In the genomic region with DNA sequence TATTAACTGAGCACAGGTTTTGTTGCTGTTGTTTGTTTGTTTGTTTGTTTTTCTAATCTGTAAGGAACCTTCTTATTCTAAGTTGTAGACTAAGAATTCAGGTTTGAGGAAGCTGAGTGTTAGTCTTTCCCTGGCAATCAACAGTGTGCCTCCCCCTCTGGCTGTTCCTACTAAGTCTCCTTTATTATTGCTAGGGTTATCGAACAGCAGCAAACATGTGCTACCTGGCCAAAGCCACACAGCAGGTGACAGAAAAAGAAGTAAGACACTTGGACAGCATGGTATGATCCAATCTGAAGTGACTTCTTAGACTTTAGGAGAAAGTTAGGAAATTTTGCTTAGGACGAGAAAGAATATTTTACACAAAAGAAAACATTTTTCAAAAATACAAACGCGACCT, we compare ENCODE assay signal across 10 mouse cellular contexts.
DNase-seq lines count a peak whose midpoint lies in the region; ATAC-seq and TF ChIP-seq lines count a peak whose summit lies in the region.
"Had no signal": no experiment of that assay in that cellular context is flagged by ENCODE, and none has a peak within 500 bp of the region (broad histone marks: within the 10 kb centered on the region; RNA-seq: fewer than 3 reads in every experiment).

No protein-coding gene starts in this region.

- TF ChIP-seq CTCF in left cerebral cortex, adult 2 months (IDR thresholded peaks at IDR 0.05): no peak

- peak overlapping the region; percentile 17; the same call in 1 of the 2 replicates for H3K4me2 ChIP-seq in kidney, embryonic 14.5 days (replicated peaks; ENCODE audit: low read depth, low read length)
- H3K4me2 ChIP-seq in embryonic facial prominence, embryonic 14.5 days (ENCODE audit: low read depth, low read length): peak overlapping the region; percentile 39
- H3K4me2 ChIP-seq in forebrain, embryonic 16.5 days (ENCODE audit: low read length): peak overlapping the region; percentile 56
- H3K4me2 ChIP-seq in midbrain, embryonic 13.5 days (replicated peaks): peak overlapping the region; percentile 46

- H3K27me3 ChIP-seq in kidney, embryonic 14.5 days (ENCODE audit: control insufficient read depth, insufficient read depth, low read length): 0 out of 2 replicates have a peak, but pooled peaks cover 2% of the 10 kb centered on the region
- H3K27me3 ChIP-seq in embryonic facial prominence, embryonic 14.5 days (replicated peaks; ENCODE audit: control insufficient read depth, insufficient read depth, low read length): peaks cover 6% of the 10 kb centered on the region; the same call in 1 of the 2 replicates
- no peaks in the 10 kb centered on the region; the same call in 1 of the 2 replicates for H3K27me3 ChIP-seq in forebrain, embryonic 16.5 days (replicated peaks; ENCODE audit: control insufficient read depth, insufficient read depth, low read length)
- H3K27me3 ChIP-seq in midbrain, embryonic 13.5 days: peaks cover 41% of the 10 kb centered on the region
- H3K27me3 ChIP-seq: CH12.LX had no signal

- intact Hi-C loops in left cerebral cortex, adult 2 months (cut with DNase I): no loop called here

- 69% methylated on average over 4 of the region's 4 CpGs for WGBS in kidney, embryonic 14.5 days
- WGBS in embryonic facial prominence, embryonic 14.5 days: 63% methylated on average over 4 of the region's 4 CpGs
- 35% methylated on average over 4 of the region's 4 CpGs for WGBS in forebrain, embryonic 16.5 days
- 49% methylated on average over 4 of the region's 4 CpGs for WGBS in midbrain, embryonic 13.5 days

- ATAC-seq in kidney, embryonic 14.5 days (ENCODE audit: low FRiP score, low TSS enrichment): no peak
- no peak for ATAC-seq in embryonic facial prominence, embryonic 14.5 days (ENCODE audit: low read depth)
- peak; percentile 37; the same call in 1 of the 2 replicates for ATAC-seq in forebrain, embryonic 16.5 days
- no peak for ATAC-seq in midbrain, embryonic 13.5 days
- ATAC-seq in megakaryocyte, adult 5-6 weeks (ENCODE audit: poor library complexity, severe bottlenecking): no peak
- ATAC-seq: Patski had no signal

- H3K4me1 ChIP-seq in kidney, embryonic 14.5 days (ENCODE audit: control insufficient read depth, insufficient read depth, low read length): no peaks in the 10 kb centered on the region
- no peaks in the 10 kb centered on the region; the same call in 1 of the 2 replicates for H3K4me1 ChIP-seq in embryonic facial prominence, embryonic 14.5 days (ENCODE audit: control insufficient read depth, insufficient read depth, low read length)
- H3K4me1 ChIP-seq in forebrain, embryonic 16.5 days (replicated peaks; ENCODE audit: control insufficient read depth, insufficient read depth, low read length): peaks cover 10% of the 10 kb centered on the region
- peaks cover 8% of the 10 kb centered on the region for H3K4me1 ChIP-seq in midbrain, embryonic 13.5 days (replicated peaks)

- H3K9me3 ChIP-seq in kidney, embryonic 14.5 days (ENCODE audit: control insufficient read depth, low read length): no peaks in the 10 kb centered on the region
- no peaks in the 10 kb centered on the region for H3K9me3 ChIP-seq in embryonic facial prominence, embryonic 14.5 days (ENCODE audit: control insufficient read depth, low read length)
- no peaks in the 10 kb centered on the region for H3K9me3 ChIP-seq in forebrain, embryonic 16.5 days (ENCODE audit: control insufficient read depth, low read length)
- H3K9me3 ChIP-seq in midbrain, embryonic 13.5 days: no peaks in the 10 kb centered on the region

- H3K36me3 ChIP-seq in kidney, embryonic 14.5 days (ENCODE audit: control insufficient read depth, insufficient read depth, low read length): no peaks in the 10 kb centered on the region
- H3K36me3 ChIP-seq in embryonic facial prominence, embryonic 14.5 days (ENCODE audit: control insufficient read depth, insufficient read depth, low read length): no peaks in the 10 kb centered on the region
- H3K36me3 ChIP-seq in forebrain, embryonic 16.5 days (ENCODE audit: control insufficient read depth, insufficient read depth): no peaks in the 10 kb centered on the region
- no peaks in the 10 kb centered on the region for H3K36me3 ChIP-seq in midbrain, embryonic 13.5 days

- no peak overlapping the region for H3K4me3 ChIP-seq in kidney, embryonic 14.5 days (ENCODE audit: low read length)
- H3K4me3 ChIP-seq in embryonic facial prominence, embryonic 14.5 days (ENCODE audit: low read depth, low read length): no peak overlapping the region
- no peak overlapping the region for H3K4me3 ChIP-seq in forebrain, embryonic 16.5 days (replicated peaks; ENCODE audit: low read length)
- peak overlapping the region; percentile 12; the same call in 1 of the 2 replicates for H3K4me3 ChIP-seq in midbrain, embryonic 13.5 days (replicated peaks)
- H3K4me3 ChIP-seq in left cerebral cortex, adult 2 months: no peak overlapping the region

- no peak overlapping the region for H3K27ac ChIP-seq in kidney, embryonic 14.5 days (ENCODE audit: low read depth, low read length)
- H3K27ac ChIP-seq in embryonic facial prominence, embryonic 14.5 days (replicated peaks; ENCODE audit: low read depth, low read length): no peak overlapping the region
- H3K27ac ChIP-seq in forebrain, embryonic 16.5 days (ENCODE audit: low read length): no peak overlapping the region
- no peak overlapping the region for H3K27ac ChIP-seq in midbrain, embryonic 13.5 days
- no peak overlapping the region for H3K27ac ChIP-seq in left cerebral cortex, adult 2 months

- DNase-seq in kidney, adult 8-10 months: no peak
- no peak for DNase-seq in embryonic facial prominence, embryonic 14.5 days (ENCODE audit: low spot score)
- no peak for DNase-seq in left cerebral cortex, adult 2 months (ENCODE audit: extremely low spot score in 1 of 2, low spot score in 2 of 2)
- DNase-seq in spleen, postnatal 10 days (ENCODE audit: low spot score in 2 of 2): no peak

- H3K9ac ChIP-seq in kidney, embryonic 14.5 days (ENCODE audit: low read depth, low read length): no peak overlapping the region
- no peak overlapping the region for H3K9ac ChIP-seq in embryonic facial prominence, embryonic 14.5 days (ENCODE audit: low read depth, low read length)
- H3K9ac ChIP-seq in forebrain, embryonic 16.5 days (replicated peaks; ENCODE audit: low read depth, low read length): no peak overlapping the region
- no peak overlapping the region for H3K9ac ChIP-seq in midbrain, embryonic 13.5 days (replicated peaks)
